Mouse (Mus musculus) forebrain, embryonic 14.5 days (tissue): Measurements from ENCODE around the gene Myo10. TPM values are rescaled to one million over a fixed set of nuclear protein-coding genes. Genes with fewer than 3 reads are reported as not detected.

Source experiments
- ATAC-seq: fragments of 200-750 bp; cut with Nextera tagmentation; 2 replicates; pipeline ENCODE4 v1.8.0; 2017; ENCODE audit warnings: mild to moderate bottlenecking, moderate library complexity
- DNase-seq: peaks from one replicate; pipeline ENCODE4 v3.0.0-alpha.2; 2015; ENCODE audit warnings: low spot score
- H3K27ac ChIP-seq: fragments of 300-500 bp; sonication (generic); 2 replicates; pipeline ENCODE4 v1.5.1; 2014; ENCODE audit warnings: low read depth, mild to moderate bottlenecking, control low read depth, low read length, moderate library complexity
- H3K27me3 ChIP-seq: fragments of 300-500 bp; sonication (generic); replicated peaks from 2 replicates; pipeline ENCODE4 v1.6.1; 2014; ENCODE audit warnings: low read length, control low read depth, mixed read lengths; ENCODE audit not compliant: control insufficient read depth, insufficient read depth
- H3K36me3 ChIP-seq: fragments of 300-500 bp; sonication (generic); 2 replicates; pipeline ENCODE4 v1.6.1; 2014; ENCODE audit warnings: low read length, control low read depth; ENCODE audit not compliant: control insufficient read depth, insufficient read depth
- H3K4me1 ChIP-seq: fragments of 300-500 bp; sonication (generic); 2 replicates; pipeline ENCODE4 v1.6.1; 2014; ENCODE audit warnings: antibody characterized with exemption, low read length, control low read depth; ENCODE audit not compliant: control insufficient read depth, insufficient read depth
- H3K4me2 ChIP-seq: fragments of 300-500 bp; sonication (generic); 2 replicates; pipeline ENCODE4 v1.6.1; 2014; ENCODE audit warnings: mild to moderate bottlenecking, control low read depth, low read length
- H3K4me3 ChIP-seq: fragments of 300-500 bp; sonication (generic); 2 replicates; pipeline ENCODE4 v1.5.1; 2014; ENCODE audit warnings: low read depth, low read length, control low read depth
- H3K9ac ChIP-seq: fragments of 300-500 bp; sonication (generic); 2 replicates; pipeline ENCODE4 v1.6.1; 2014; ENCODE audit warnings: mild to moderate bottlenecking, low read length, control low read depth, moderate library complexity
- H3K9me3 ChIP-seq: fragments of 300-500 bp; sonication (generic); replicated peaks from 2 replicates; pipeline ENCODE4 v1.6.1; 2016; ENCODE audit warnings: low read length, control low read depth, mixed read lengths; ENCODE audit not compliant: control insufficient read depth
- WGBS: fragments of 180-500 bp; shearing (Covaris S2); extraction: QIAGEN DNeasy Blood & Tissue Kit; methylation state at CpG from one replicate; pipeline ENCODE4 v1.1.7; 2014; 5-methylcytosine and 5-hydroxymethylcytosine counted together
- polyA plus RNA-seq: library from polyadenylated mRNA; unstranded; fragments of >200 nt; fragmentation: Nextera tagmentation; extraction: Ambion mirVana; gene quantifications from 2 replicates; pipeline ENCODE4 v1.2.1, GENCODE M21; 2014

Myo10 gene
- polyA plus RNA-seq, 1 experiment from 2014 or later: 36.2 TPM

GRCm38 (mm10) chr15:25843086-25843991, 221.0 kb downstream of the Myo10 start, which contains the start of gene Retreg1:
TSS of gene Retreg1 (plus strand) at chr15:25843180.
- WGBS: under 1% methylated on average over 52 of the region's 72 CpGs
- Histone ChIP-seq H3K4me2 (peak within 1 kb of the TSS; percentile 91), H3K36me3 (no peaks in the 10 kb centered on the region), H3K4me3 (peak within 1 kb of the TSS; percentile 78), H3K4me1 (peaks cover 5% of the 10 kb centered on the region), H3K27ac (no peak within 1 kb of the TSS), H3K9me3 (no peaks in the 10 kb centered on the region; the same call in 1 of the 2 replicates), H3K9ac (peak within 1 kb of the TSS; percentile 83), H3K27me3 (peaks cover 4% of the 10 kb centered on the region; the same call in 1 of the 2 replicates)
- DNase-seq (peak; percentile 67), ATAC-seq (peak; percentile 93)

GRCm38 (mm10) chr15:25844013-25844570, 221.8 kb downstream of the Myo10 start:
- DNase-seq (peak; percentile 2), ATAC-seq (no peak)
- Histone ChIP-seq H3K9me3 (no peaks in the 10 kb centered on the region; the same call in 1 of the 2 replicates), H3K4me3 (peak overlapping the region; percentile 78), H3K9ac (peak overlapping the region; percentile 83), H3K4me2 (peak overlapping the region; percentile 91), H3K27ac (no peak overlapping the region), H3K27me3 (peaks cover 4% of the 10 kb centered on the region; the same call in 1 of the 2 replicates), H3K36me3 (no peaks in the 10 kb centered on the region), H3K4me1 (peaks cover 5% of the 10 kb centered on the region)
- 14% methylated on average over 11 of the region's 11 CpGs for WGBS

GRCm38 (mm10) chr15:25844771-25845170, 222.4 kb downstream of the Myo10 start:
- H3K27me3 ChIP-seq: peaks cover 4% of the 10 kb centered on the region; the same call in 1 of the 2 replicates
- H3K4me2 ChIP-seq: peak overlapping the region; percentile 91; the same call in 1 of the 2 replicates
- H3K4me1 ChIP-seq: peaks cover 5% of the 10 kb centered on the region
- WGBS: 68% methylated on average over 4 of the region's 4 CpGs
- ATAC-seq: no peak
- H3K9me3 ChIP-seq: no peaks in the 10 kb centered on the region; the same call in 1 of the 2 replicates
- H3K9ac ChIP-seq: no peak overlapping the region
- H3K4me3 ChIP-seq: no peak overlapping the region
- H3K36me3 ChIP-seq: no peaks in the 10 kb centered on the region
- no peak overlapping the region for H3K27ac ChIP-seq
- DNase-seq: no peak

- no peak overlapping the region for H3K4me3 ChIP-seq
- ATAC-seq: no peak
- no peak overlapping the region for H3K27ac ChIP-seq
- 88% methylated on average over 1 of the region's 1 CpGs for WGBS
- peaks cover 5% of the 10 kb centered on the region for H3K4me1 ChIP-seq
- no peak overlapping the region for H3K9ac ChIP-seq
- H3K36me3 ChIP-seq: no peaks in the 10 kb centered on the region
- 0 out of 2 replicates have a peak, but pooled peaks cover 4% of the 10 kb centered on the region for H3K27me3 ChIP-seq
- H3K4me2 ChIP-seq: no peak overlapping the region
- DNase-seq: no peak
- no peaks in the 10 kb centered on the region; the same call in 1 of the 2 replicates for H3K9me3 ChIP-seq
Observed at GRCm38 (mm10) chr15:25847576-25848168, 225.3 kb downstream of the Myo10 start.

GRCm38 (mm10) chr15:25850552-25850951, 228.2 kb downstream of the Myo10 start:
- no peaks in the 10 kb centered on the region for H3K4me1 ChIP-seq
- 85% methylated on average over 11 of the region's 11 CpGs for WGBS
- no peaks in the 10 kb centered on the region; the same call in 1 of the 2 replicates for H3K9me3 ChIP-seq
- no peaks in the 10 kb centered on the region for H3K36me3 ChIP-seq
- no peak overlapping the region for H3K4me3 ChIP-seq
- DNase-seq (no peak), ATAC-seq (no peak)
- H3K4me2 ChIP-seq: no peak overlapping the region
- H3K27ac ChIP-seq: no peak overlapping the region
- H3K9ac ChIP-seq: no peak overlapping the region
- H3K27me3 ChIP-seq: no peaks in the 10 kb centered on the region

GRCm38 (mm10) chr15:25854270-25854904, 232.1 kb downstream of the Myo10 start:
- Histone ChIP-seq H3K9me3 (no peaks in the 10 kb centered on the region), H3K4me1 (no peaks in the 10 kb centered on the region), H3K27me3 (no peaks in the 10 kb centered on the region), H3K27ac (no peak overlapping the region), H3K4me3 (no peak overlapping the region), H3K36me3 (no peaks in the 10 kb centered on the region), H3K9ac (no peak overlapping the region), H3K4me2 (no peak overlapping the region)
- ATAC-seq (no peak), DNase-seq (no peak)
- WGBS: 59% methylated on average over 18 of the region's 18 CpGs

GRCm38 (mm10) chr15:25858611-25859058, 236.3 kb downstream of the Myo10 start:
- H3K9ac ChIP-seq: no peak overlapping the region
- no peak for ATAC-seq
- no peak overlapping the region for H3K27ac ChIP-seq
- H3K4me1 ChIP-seq: no peaks in the 10 kb centered on the region
- no peak overlapping the region for H3K4me2 ChIP-seq
- 70% methylated on average over 12 of the region's 12 CpGs for WGBS
- H3K9me3 ChIP-seq: no peaks in the 10 kb centered on the region
- DNase-seq: no peak
- H3K27me3 ChIP-seq: no peaks in the 10 kb centered on the region
- H3K36me3 ChIP-seq: no peaks in the 10 kb centered on the region
- H3K4me3 ChIP-seq: no peak overlapping the region

- no peaks in the 10 kb centered on the region for H3K9me3 ChIP-seq
- H3K9ac ChIP-seq: no peak overlapping the region
- DNase-seq: no peak
- no peak for ATAC-seq
- 70% methylated on average over 3 of the region's 3 CpGs for WGBS
- no peak overlapping the region for H3K4me2 ChIP-seq
- no peak overlapping the region for H3K4me3 ChIP-seq
- no peaks in the 10 kb centered on the region for H3K4me1 ChIP-seq
- H3K36me3 ChIP-seq: no peaks in the 10 kb centered on the region
- H3K27me3 ChIP-seq: no peaks in the 10 kb centered on the region
- no peak overlapping the region for H3K27ac ChIP-seq
Observed at GRCm38 (mm10) chr15:25859469-25859868, 237.1 kb downstream of the Myo10 start.
